Mouse (Mus musculus): ENCODE measurements around the gene Zmym3. TPM values are rescaled to one million over a fixed set of nuclear protein-coding genes. Genes with fewer than 3 reads are reported as not detected.

Gene Zmym3
- total RNA-seq (2021) = 100 to 1,000 TPM; 119 to 145 TPM

- no peak for DNase-seq (ENCODE audit: low spot score in 2 of 2)
- intact Hi-C loops (cut with DNase I) = loop anchor here (10.0 kb wide), 1 partner anchor 286 kb away; no protein-coding TSS in a partner anchor
Observed at GRCm38 (mm10) chrX:101420700-101421095, at the start of gene Zmym3. TSS of gene Zmym3 (minus strand) at chrX:101420849.

DNA sequence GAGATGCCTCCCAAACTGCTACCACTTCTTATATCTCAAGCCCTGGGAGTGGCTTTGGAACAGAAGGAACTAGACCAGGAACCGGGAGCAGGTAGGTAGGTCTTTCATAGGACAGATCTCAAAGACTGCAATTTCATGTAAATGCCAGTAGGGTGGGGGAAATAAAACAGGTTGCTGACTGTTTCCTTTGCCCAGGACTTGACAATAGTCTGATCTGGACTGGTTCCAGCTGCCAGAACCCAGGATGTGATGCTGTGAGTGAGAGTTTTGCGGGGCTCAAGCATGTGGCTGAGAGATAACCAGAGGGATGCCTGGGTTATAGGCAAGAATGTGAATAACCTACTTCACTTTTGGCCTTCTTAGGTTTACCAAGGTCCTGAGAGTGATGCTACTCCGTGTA lies 30.9 kb upstream of the Zmym3 start:
- no peak for DNase-seq (ENCODE audit: low spot score in 2 of 2)
- intact Hi-C loops (cut with DNase I) = no loop called here

DNA sequence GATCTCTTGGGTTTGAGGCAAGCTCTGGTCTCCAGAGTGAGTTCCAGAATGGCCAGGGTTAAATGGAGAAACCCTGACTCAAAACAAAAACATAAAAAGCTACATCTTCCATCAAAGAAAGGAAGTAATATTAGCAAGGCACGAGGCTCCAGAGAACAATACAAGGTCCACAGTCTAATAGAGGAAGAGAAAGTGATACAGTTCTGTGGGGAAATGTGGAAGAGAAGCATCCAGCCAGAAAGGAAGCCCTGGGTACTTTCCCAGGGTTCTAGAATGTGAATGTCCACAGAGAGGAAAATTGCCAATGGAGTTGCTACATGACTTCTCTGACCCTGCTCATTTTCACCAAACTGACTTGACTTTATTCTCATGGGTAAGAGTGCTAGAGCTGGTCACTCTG lies 30.5 kb upstream of the Zmym3 start:
- intact Hi-C loops (cut with DNase I) = no loop called here

GRCm38 (mm10) chrX:101448886-101449475 lies 28.3 kb upstream of the Zmym3 start, which contains the start of gene Itgb1bp2:
TSS of gene Itgb1bp2 (plus strand) at chrX:101449088.
- intact Hi-C loops (cut with DNase I) = no loop called here
- no peak for DNase-seq (ENCODE audit: low spot score in 2 of 2)

More for the DNA sequence above, 30.5 kb upstream of the Zmym3 start:
- DNase-seq (ENCODE audit: low spot score in 2 of 2) = no peak

DNA sequence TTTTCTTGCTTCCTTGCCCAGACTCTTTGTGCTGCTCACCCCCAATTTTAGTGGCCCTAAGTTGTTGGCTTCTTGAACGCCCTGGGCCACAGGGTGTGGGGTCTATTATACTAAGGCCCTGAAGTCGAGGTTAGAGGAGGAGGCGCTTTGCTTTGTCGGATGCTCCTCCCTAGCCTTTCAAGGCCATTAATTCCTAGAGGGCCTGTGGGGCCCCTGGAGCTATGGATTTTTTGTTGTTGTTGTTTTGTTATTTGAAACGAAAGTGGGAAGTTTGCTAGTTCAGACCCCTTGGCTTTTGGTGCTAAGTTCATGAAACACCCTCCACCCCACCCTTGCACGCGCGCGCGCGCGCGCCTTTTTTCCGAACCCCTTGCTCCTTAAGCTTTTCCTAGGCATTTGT lies 9.3 kb upstream of the Zmym3 start:
- intact Hi-C loops (cut with DNase I) = loop anchor here (1.0 to 10.0 kb wide), 3 partner anchors 11 to 295 kb away; partner anchors contain the start of gene Taf1
- DNase-seq (ENCODE audit: low spot score in 2 of 2) = no peak

- intact Hi-C loops (cut with DNase I) = loop anchor here (1.0 to 10.0 kb wide), 2 partner anchors 10 to 295 kb away; no protein-coding TSS in a partner anchor
- peak; percentile 83 to 95 for DNase-seq (ENCODE audit: low spot score in 2 of 2)
Observed at GRCm38 (mm10) chrX:101429142-101429949, 8.7 kb upstream of the Zmym3 start, which contains the start of gene Nono. TSS of gene Nono (plus strand) at chrX:101429318.

DNA sequence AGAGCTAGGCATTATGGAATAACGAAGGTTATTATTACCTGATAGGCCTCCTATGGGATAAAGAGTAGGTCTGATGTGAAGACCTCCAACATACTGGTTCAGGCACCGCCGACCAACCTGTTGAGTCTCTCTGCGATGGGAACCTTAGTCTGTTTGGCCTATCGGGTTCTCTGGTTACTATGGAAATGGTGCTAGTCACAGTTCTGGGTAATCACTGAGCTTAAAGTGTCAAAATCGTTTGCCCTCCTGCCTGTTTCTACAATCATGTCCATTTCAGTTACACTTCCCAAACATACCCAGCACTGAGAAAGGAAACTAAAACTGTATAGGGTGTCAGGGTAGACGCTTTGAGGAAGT lies 8.1 kb upstream of the Zmym3 start:
- intact Hi-C loops (cut with DNase I) = loop anchor here (1.0 to 10.0 kb wide), 2 partner anchors 9 to 294 kb away; no protein-coding TSS in a partner anchor

GRCm38 (mm10) chrX:101427774-101428173 lies 7.1 kb upstream of the Zmym3 start:
- intact Hi-C loops (cut with DNase I) = loop anchor here (10.0 kb wide), 1 partner anchor 293 kb away; no protein-coding TSS in a partner anchor
- DNase-seq (ENCODE audit: low spot score in 2 of 2) = no peak

More for the DNA sequence above, 8.1 kb upstream of the Zmym3 start:
- peak in 1 of 2 experiments; percentile 5 for DNase-seq (ENCODE audit: low spot score in 2 of 2)

DNA sequence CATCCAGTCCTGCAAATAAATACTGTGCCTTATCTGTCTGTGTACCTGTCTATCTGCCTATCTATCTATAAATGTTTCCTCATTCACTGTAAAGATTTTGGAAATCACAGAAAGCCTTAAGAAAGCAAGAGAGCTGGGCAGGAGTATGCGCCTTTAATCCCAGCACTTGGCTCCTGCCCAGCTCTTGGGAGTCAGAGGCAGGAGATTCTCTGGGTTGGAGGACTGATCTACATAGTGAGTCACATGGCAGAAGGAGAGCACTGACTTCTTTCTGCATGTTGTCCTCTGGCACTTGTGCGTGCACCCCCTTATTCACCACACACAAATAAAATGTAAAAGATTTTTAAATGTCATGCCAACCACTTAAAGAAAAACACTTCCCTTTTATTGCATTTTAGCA lies 2.8 kb upstream of the Zmym3 start:
- intact Hi-C loops (cut with DNase I) = loop anchor here (10.0 kb wide), 1 partner anchor 289 kb away; no protein-coding TSS in a partner anchor
- no peak for DNase-seq (ENCODE audit: low spot score in 2 of 2)

DNA sequence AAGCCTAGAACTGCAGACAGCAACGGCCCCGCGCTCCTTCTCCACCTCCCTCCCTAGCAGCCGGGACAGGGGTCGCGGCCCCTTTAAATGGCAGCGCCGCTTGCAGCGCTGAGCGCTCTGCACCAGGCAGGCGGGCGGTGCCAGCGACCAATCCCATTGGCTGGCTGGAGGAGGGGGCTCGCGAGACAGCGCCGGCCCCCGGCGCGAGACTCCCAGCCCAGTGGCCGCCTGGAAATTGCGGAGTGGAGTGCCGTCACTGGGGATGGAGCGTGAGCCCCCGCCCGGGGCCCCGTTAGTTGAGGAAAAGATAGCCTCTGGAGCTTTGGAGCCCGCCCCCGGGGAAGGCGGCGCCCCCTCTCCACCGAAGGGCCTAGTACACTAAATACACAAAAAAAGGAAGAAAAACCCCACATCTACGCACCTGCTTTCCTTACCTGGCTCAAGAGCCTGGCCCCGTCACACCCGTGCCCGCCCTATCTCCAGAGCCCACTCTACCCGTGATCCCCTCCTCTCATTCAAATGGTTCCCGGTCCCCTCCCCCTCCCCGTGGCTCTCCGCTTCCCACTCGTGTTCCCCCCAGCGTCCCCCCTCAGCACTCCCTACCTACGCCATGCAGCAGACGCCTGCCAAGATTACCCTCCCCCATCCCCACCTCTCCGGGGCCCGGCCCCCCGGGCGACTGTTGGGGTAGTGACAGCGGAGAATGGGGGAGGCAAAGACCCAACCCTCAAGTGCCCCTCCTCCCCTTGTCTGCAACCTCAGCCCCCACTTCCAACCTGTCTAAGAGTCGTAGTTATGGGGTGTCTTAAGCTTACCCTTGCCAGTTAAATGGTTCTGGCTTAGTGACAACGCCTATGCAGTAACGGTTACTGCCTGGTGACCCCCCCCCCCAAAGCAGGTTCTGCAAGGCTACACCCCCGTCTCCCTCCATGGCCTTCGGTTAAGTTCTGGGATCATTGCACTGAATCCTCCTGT lies 637 bp downstream of the Zmym3 start:
- intact Hi-C loops (cut with DNase I) = loop anchor here (1.0 to 10.0 kb wide), 3 partner anchors 9 to 285 kb away; partner anchors contain the start of gene Nono
- DNase-seq (ENCODE audit: low spot score in 2 of 2) = peak; percentile 83 to 88

DNA sequence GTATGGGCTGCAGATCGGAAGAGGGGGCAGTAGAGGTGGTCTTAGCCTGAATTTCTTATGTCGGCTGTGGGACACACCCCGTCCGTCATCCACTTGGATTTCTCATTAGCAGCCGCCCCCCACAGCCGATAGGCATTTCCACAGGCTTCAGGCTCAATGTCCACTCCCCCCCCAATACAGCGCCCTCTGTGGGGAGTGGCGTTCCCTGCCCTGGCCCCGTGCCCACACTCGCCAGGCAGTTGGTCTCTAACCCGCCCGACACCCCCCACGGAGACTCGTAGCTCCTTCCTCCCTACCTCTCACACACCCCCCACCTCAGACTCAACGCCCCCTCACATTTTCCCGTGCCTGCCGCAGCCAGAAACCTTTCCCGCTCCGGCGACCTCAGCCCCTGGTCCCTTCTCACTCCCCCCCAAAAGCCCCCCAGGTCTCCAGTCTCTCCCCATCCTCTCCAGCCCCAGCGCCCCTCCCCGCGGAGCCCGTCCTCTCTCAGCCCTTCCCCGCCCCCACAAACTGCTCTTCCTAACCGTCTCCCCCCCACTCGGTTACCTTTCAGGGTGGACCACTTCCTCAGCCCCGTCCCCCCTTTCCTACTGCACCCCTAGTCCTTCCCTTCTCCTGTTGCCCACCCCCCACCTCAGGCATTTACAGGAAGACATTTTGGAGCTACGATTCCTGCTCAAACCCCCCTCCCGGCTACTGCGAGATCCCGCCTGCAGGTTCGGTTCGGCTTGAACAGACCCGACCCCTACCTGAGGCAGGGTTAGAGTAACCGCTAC lies 1.5 kb downstream of the Zmym3 start:
- intact Hi-C loops (cut with DNase I) = loop anchor here (1.0 to 2.0 kb wide), 2 partner anchors 10 to 86 kb away; partner anchors contain the start of gene Nono
- peak; percentile 27 to 28 for DNase-seq (ENCODE audit: low spot score in 2 of 2)

DNA sequence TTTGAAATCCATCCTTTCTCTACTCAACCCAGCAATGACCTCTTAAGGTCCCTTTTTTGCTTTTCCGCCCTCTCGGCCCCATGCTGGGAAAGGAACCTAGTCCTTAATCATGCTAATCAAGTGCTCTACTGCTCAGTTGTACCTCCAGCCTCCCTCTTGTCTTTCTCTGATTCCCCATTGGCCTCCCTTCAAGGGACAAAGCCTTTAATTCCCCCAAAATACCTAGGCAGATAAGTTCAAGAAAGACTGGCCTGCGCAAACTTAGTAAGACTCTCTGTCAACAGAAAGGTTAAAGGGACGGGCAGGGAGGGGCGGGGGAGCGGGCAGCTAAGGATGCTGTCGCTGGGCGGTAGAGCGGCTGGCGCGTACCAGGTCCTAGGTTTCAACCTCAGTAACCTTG lies 24.2 kb downstream of the Zmym3 start:
- intact Hi-C loops (cut with DNase I) = no loop called here
- no peak for DNase-seq (ENCODE audit: low spot score in 2 of 2)

- intact Hi-C loops (cut with DNase I) = no loop called here
- DNase-seq (ENCODE audit: low spot score in 2 of 2) = no peak
Observed at GRCm38 (mm10) chrX:101394341-101394740, 26.3 kb downstream of the Zmym3 start.

DNA sequence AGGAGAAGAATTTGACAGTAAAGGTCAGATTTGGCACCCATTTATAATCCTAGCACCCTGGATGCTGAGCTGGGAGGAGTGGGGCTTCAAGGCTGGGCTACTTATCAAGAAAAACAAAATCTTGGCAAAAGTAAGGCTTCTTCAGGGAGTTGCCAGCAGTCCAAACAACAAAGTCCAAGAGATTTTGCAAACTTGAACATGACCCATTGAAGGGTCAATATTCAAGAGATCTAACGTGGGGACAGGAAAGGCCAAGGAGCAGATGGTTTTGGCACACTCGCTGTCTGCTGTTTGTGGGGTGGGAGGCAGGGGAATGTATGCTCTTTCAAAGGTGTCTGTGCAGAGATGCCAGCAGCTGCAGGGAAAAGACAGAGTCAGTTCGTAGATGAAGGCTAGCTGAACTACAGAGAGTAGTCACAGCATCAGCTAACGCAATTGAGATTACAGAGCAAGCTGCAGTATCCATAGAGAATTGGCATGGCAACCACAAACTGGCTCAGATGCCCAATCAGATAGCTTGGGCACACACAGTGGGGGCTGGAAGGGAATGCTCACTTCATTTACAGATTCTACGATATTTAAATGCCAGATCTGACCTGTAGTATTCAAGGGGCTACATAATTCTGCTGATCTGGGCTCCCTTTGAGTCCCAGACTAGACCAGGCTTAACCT lies 31.6 kb downstream of the Zmym3 start:
- intact Hi-C loops (cut with DNase I) = no loop called here
- peak; percentile 14 to 24 for DNase-seq (ENCODE audit: low spot score in 2 of 2)

GRCm38 (mm10) chrX:101386222-101386621 lies 34.4 kb downstream of the Zmym3 start:
- intact Hi-C loops (cut with DNase I) = no loop called here
- no peak for DNase-seq (ENCODE audit: low spot score in 2 of 2)

DNA sequence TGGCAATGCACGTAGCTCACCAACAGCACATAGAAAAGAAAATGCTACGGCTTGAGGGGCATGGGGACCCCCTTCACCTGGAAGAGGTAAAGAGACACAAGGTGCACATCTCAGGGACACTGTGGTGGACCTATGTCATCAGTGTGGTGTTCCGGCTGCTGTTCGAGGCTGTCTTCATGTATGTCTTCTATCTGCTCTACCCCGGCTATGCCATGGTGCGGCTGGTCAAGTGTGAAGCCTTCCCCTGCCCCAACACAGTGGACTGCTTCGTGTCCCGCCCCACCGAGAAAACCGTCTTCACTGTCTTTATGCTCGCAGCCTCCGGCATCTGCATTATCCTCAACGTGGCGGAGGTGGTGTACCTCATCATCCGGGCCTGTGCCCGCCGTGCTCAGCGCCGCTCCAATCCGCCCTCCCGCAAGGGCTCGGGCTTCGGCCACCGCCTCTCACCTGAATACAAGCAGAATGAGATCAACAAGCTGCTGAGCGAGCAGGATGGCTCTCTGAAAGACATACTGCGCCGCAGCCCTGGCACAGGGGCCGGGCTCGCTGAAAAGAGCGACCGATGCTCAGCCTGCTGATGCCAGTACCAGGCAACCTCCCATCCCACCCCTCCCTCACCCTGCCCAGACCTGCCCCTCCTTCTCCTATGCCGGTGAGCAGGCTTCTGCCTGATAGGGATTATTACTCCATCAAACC lies 36.1 kb downstream of the Zmym3 start:
- DNase-seq (ENCODE audit: low spot score in 2 of 2) = no peak
- intact Hi-C loops (cut with DNase I) = no loop called here

GRCm38 (mm10) chrX:101383455-101383854 lies 37.2 kb downstream of the Zmym3 start:
- DNase-seq (ENCODE audit: low spot score in 2 of 2) = peak in 1 of 2 experiments; percentile 8

More at GRCm38 (mm10) chrX:101383455-101383854, 37.2 kb downstream of the Zmym3 start:
- intact Hi-C loops (cut with DNase I) = no loop called here

Data from left cerebral cortex, postnatal 25 days (tissue).